Mouse (Mus musculus) heart, adult 2 months (tissue): ENCODE data around the gene Drosha. TPM values are rescaled to one million over a fixed set of nuclear protein-coding genes. Genes with fewer than 3 reads are reported as not detected.

Experiments
- DNase-seq, 2 experiments: peaks; one replicate each; pipeline ENCODE4 v3.0.0; 2021
- H3K27ac ChIP-seq: fragments of 200-600 bp; 2 replicates; pipeline ENCODE4 v1.8.1; 2022
- H3K27me3 ChIP-seq: fragments of 200-500 bp; 2 replicates; pipeline ENCODE4 v1.6.1; 2012; ENCODE audit warnings: mild to moderate bottlenecking, low read length, inconsistent platforms, mixed read lengths; ENCODE audit not compliant: control insufficient read depth, insufficient read depth
- H3K36me3 ChIP-seq: fragments of 200-500 bp; 2 replicates; pipeline ENCODE4 v1.6.1; 2012; ENCODE audit warnings: low read length, inconsistent platforms; ENCODE audit not compliant: control insufficient read depth, insufficient read depth
- H3K4me1 ChIP-seq: fragments of 200-500 bp; 2 replicates; pipeline ENCODE4 v1.6.1; 2011; ENCODE audit warnings: low read length; ENCODE audit not compliant: control insufficient read depth, insufficient read depth
- H3K4me3 ChIP-seq: fragments of 200-600 bp; 2 replicates; pipeline ENCODE4 v1.8.1; 2022
- H3K79me2 ChIP-seq: fragments of 200-500 bp; replicated peaks from 2 replicates; pipeline ENCODE4 v1.6.1; 2012; ENCODE audit warnings: mild to moderate bottlenecking, inconsistent platforms, low read length, moderate library complexity, mixed read lengths; ENCODE audit not compliant: control insufficient read depth, insufficient read depth
- H3K9ac ChIP-seq: fragments of 200-500 bp; 2 replicates; pipeline ENCODE4 v1.6.1; 2012; ENCODE audit warnings: low read depth, mild to moderate bottlenecking, control low read depth, inconsistent platforms, low read length, mixed read lengths
- CTCF ChIP-seq: fragments of 200-600 bp; IDR thresholded peaks from 2 replicates; pipeline ENCODE4 v1.8.1; 2022; ENCODE audit warnings: antibody characterized with exemption, mild to moderate bottlenecking, moderate library complexity
- EP300 ChIP-seq: fragments of 200-500 bp; IDR thresholded peaks from 2 replicates; pipeline ENCODE4 v1.6.1; 2011; ENCODE audit warnings: low read depth, low read length, control low read depth; ENCODE audit not compliant: insufficient read depth
- POLR2A ChIP-seq: fragments of 200-500 bp; IDR thresholded peaks from 2 replicates; pipeline ENCODE4 v1.6.1; 2011; ENCODE audit warnings: mild to moderate bottlenecking, low read depth, low read length, control low read depth; ENCODE audit not compliant: insufficient read depth
- WGBS: fragments of 180-500 bp; shearing (Covaris S2); methylation state at CpG from one replicate; pipeline ENCODE4 v1.1.7; 2018; 5-methylcytosine and 5-hydroxymethylcytosine counted together
- intact Hi-C: fragments of 180-260 bp; cut with DNase I; formaldehyde crosslinking; loops from one replicate; pipeline ENCODE4 v1.15.1; 2025
- polyA plus RNA-seq: library from polyadenylated mRNA; depleted of rRNA; stranded (reverse); fragments of >200 nt; gene quantifications from 2 replicates; pipeline ENCODE4 v1.2.3, GENCODE M21; 2012
- total RNA-seq, 2 experiments: library from RNA; stranded (reverse); gene quantifications; 2 replicates each; pipeline ENCODE4 v1.2.3; 2021

The Drosha gene
- total and polyA plus RNA-seq, 3 experiments = 13.4 to 43.1 (median 37.8) TPM

GRCm38 (mm10) chr15:12884855-12885254, 60.2 kb downstream of the Drosha start:
- no peaks in the 10 kb centered on the region for H3K79me2 ChIP-seq
- H3K9ac ChIP-seq = no peak overlapping the region
- H3K27ac ChIP-seq = no peak overlapping the region
- 80% methylated on average over 15 of the region's 15 CpGs for WGBS
- TF ChIP-seq POLR2A = no peak
- TF ChIP-seq EP300 = no peak
- no peak for TF ChIP-seq CTCF
- no peaks in the 10 kb centered on the region for H3K27me3 ChIP-seq
- intact Hi-C loops = no loop called here
- DNase-seq = no peak
- H3K4me1 ChIP-seq = no peaks in the 10 kb centered on the region
- no peak overlapping the region for H3K4me3 ChIP-seq
- no peaks in the 10 kb centered on the region; the same call in 1 of the 2 replicates for H3K36me3 ChIP-seq

- Histone ChIP-seq H3K27me3 (no peaks in the 10 kb centered on the region), H3K27ac (no peak overlapping the region), H3K79me2 (no peaks in the 10 kb centered on the region), H3K36me3 (no peaks in the 10 kb centered on the region; the same call in 1 of the 2 replicates), H3K4me1 (no peaks in the 10 kb centered on the region), H3K4me3 (no peak overlapping the region), H3K9ac (no peak overlapping the region)
- DNase-seq = no peak
- 87% methylated on average over 11 of the region's 11 CpGs for WGBS
- TF ChIP-seq POLR2A (no peak), EP300 (no peak), CTCF (no peak)
- intact Hi-C loops = no loop called here
Observed at GRCm38 (mm10) chr15:12885361-12885760, 60.7 kb downstream of the Drosha start.

GRCm38 (mm10) chr15:12887206-12887605, 62.6 kb downstream of the Drosha start:
- H3K27me3 ChIP-seq = no peaks in the 10 kb centered on the region
- TF ChIP-seq CTCF = no peak
- TF ChIP-seq EP300 = no peak
- no peak for TF ChIP-seq POLR2A
- WGBS = 93% methylated on average over 8 of the region's 8 CpGs
- no peak overlapping the region for H3K27ac ChIP-seq
- H3K9ac ChIP-seq = no peak overlapping the region
- H3K4me1 ChIP-seq = no peaks in the 10 kb centered on the region
- H3K79me2 ChIP-seq = no peaks in the 10 kb centered on the region
- H3K36me3 ChIP-seq = no peaks in the 10 kb centered on the region; the same call in 1 of the 2 replicates
- H3K4me3 ChIP-seq = no peak overlapping the region
- intact Hi-C loops = no loop called here
- DNase-seq = no peak

GRCm38 (mm10) chr15:12888312-12888711, 63.7 kb downstream of the Drosha start:
- H3K9ac ChIP-seq = no peak overlapping the region
- H3K27ac ChIP-seq = no peak overlapping the region
- no peaks in the 10 kb centered on the region; the same call in 1 of the 2 replicates for H3K36me3 ChIP-seq
- DNase-seq = no peak
- no peaks in the 10 kb centered on the region for H3K27me3 ChIP-seq
- no peaks in the 10 kb centered on the region for H3K79me2 ChIP-seq
- H3K4me3 ChIP-seq = no peak overlapping the region
- intact Hi-C loops = no loop called here
- no peak for TF ChIP-seq POLR2A
- TF ChIP-seq CTCF = no peak
- TF ChIP-seq EP300 = no peak
- no peaks in the 10 kb centered on the region for H3K4me1 ChIP-seq
- WGBS = 88% methylated on average over 4 of the region's 4 CpGs

- Histone ChIP-seq H3K36me3 (no peaks in the 10 kb centered on the region), H3K79me2 (no peaks in the 10 kb centered on the region), H3K27ac (no peak overlapping the region), H3K4me3 (no peak overlapping the region), H3K9ac (no peak overlapping the region), H3K27me3 (no peaks in the 10 kb centered on the region), H3K4me1 (no peaks in the 10 kb centered on the region)
- DNase-seq = no peak
- TF ChIP-seq CTCF (no peak), POLR2A (no peak), EP300 (no peak)
- WGBS = 90% methylated on average over 11 of the region's 11 CpGs
- intact Hi-C loops = no loop called here
Observed at GRCm38 (mm10) chr15:12889909-12890308, 65.3 kb downstream of the Drosha start.

- H3K36me3 ChIP-seq = no peaks in the 10 kb centered on the region
Observed at GRCm38 (mm10) chr15:12895426-12895825, 70.8 kb downstream of the Drosha start.

More at GRCm38 (mm10) chr15:12895426-12895825, 70.8 kb downstream of the Drosha start:
- TF ChIP-seq EP300 (no peak), CTCF (no peak), POLR2A (no peak)
- Histone ChIP-seq H3K4me1 (no peaks in the 10 kb centered on the region), H3K79me2 (no peaks in the 10 kb centered on the region), H3K4me3 (no peak overlapping the region), H3K27me3 (no peaks in the 10 kb centered on the region), H3K27ac (no peak overlapping the region), H3K9ac (no peak overlapping the region)
- 85% methylated on average over 13 of the region's 13 CpGs for WGBS
- intact Hi-C loops = no loop called here
- DNase-seq = no peak
